Mouse (Mus musculus) embryonic facial prominence, embryonic 11.5 days (tissue): Measurements from ENCODE around the gene Ephb3. TPM values are rescaled to one million over a fixed set of nuclear protein-coding genes. Genes with fewer than 3 reads are reported as not detected.

Experiments used
- ATAC-seq: fragments of 200-750 bp; cut with Nextera tagmentation; replicated peaks from 2 replicates; pipeline ENCODE4 v1.8.0; 2017; ENCODE audit warnings: low read depth; ENCODE audit not compliant: insufficient number of reproducible peaks, low FRiP score, low TSS enrichment
- DNase-seq: peaks from one replicate; pipeline ENCODE4 v3.0.0-alpha.2; 2015; ENCODE audit warnings: low spot score
- H3K27ac ChIP-seq: fragments of 300-500 bp; sonication (generic); replicated peaks from 2 replicates; pipeline ENCODE4 v1.5.1; 2014; ENCODE audit warnings: mild to moderate bottlenecking, low read depth, low read length, control low read depth
- H3K27me3 ChIP-seq: fragments of 300-500 bp; sonication (generic); 2 replicates; pipeline ENCODE4 v1.6.1; 2014; ENCODE audit warnings: mild to moderate bottlenecking, low read length, moderate library complexity, mixed read lengths; ENCODE audit not compliant: control insufficient read depth, insufficient read depth
- H3K36me3 ChIP-seq: fragments of 300-500 bp; sonication (generic); replicated peaks from 2 replicates; pipeline ENCODE4 v1.6.1; 2014; ENCODE audit warnings: low read depth, mild to moderate bottlenecking, low read length, moderate library complexity, mixed read lengths; ENCODE audit not compliant: control insufficient read depth, insufficient read depth
- H3K4me1 ChIP-seq: fragments of 300-500 bp; sonication (generic); 2 replicates; pipeline ENCODE4 v1.6.1; 2014; ENCODE audit warnings: low read length, mixed read lengths; ENCODE audit not compliant: control insufficient read depth, insufficient read depth
- H3K4me2 ChIP-seq: fragments of 300-500 bp; sonication (generic); 2 replicates; pipeline ENCODE4 v1.6.1; 2014; ENCODE audit warnings: low read depth, mild to moderate bottlenecking, control low read depth, low read length, moderate library complexity
- H3K4me3 ChIP-seq: fragments of 300-500 bp; sonication (generic); 2 replicates; pipeline ENCODE4 v1.5.1; 2014; ENCODE audit warnings: low read depth, low read length, control low read depth
- H3K9ac ChIP-seq: fragments of 300-500 bp; sonication (generic); replicated peaks from 2 replicates; pipeline ENCODE4 v1.6.1; 2014; ENCODE audit warnings: mild to moderate bottlenecking, control low read depth, low read length
- H3K9me3 ChIP-seq: fragments of 300-500 bp; sonication (generic); replicated peaks from 2 replicates; pipeline ENCODE4 v1.6.1; 2016; ENCODE audit warnings: mild to moderate bottlenecking, low read length, inconsistent platforms, mixed read lengths; ENCODE audit not compliant: control insufficient read depth
- WGBS: fragments of 180-500 bp; shearing (Covaris S2); extraction: QIAGEN DNeasy Blood & Tissue Kit; methylation state at CpG from one replicate; pipeline ENCODE4 v1.1.7; 2014; 5-methylcytosine and 5-hydroxymethylcytosine counted together
- polyA plus RNA-seq: library from polyadenylated mRNA; unstranded; fragments of >200 nt; fragmentation: Nextera tagmentation; extraction: Ambion mirVana; gene quantifications from 2 replicates; pipeline ENCODE4 v1.2.1, GENCODE M21; 2014

Gene Ephb3
- polyA plus RNA-seq, 1 experiment from 2014 or later, result 22.2 TPM

GRCm38 (mm10) chr16:21197542-21197941 lies 7.0 kb upstream of the Ephb3 start:
- Histone ChIP-seq H3K9me3 (no peaks in the 10 kb centered on the region), H3K36me3 (no peaks in the 10 kb centered on the region), H3K27ac (no peak overlapping the region), H3K4me2 (no peak overlapping the region), H3K4me1 (no peaks in the 10 kb centered on the region), H3K9ac (no peak overlapping the region), H3K4me3 (no peak overlapping the region), H3K27me3 (no peaks in the 10 kb centered on the region)
- 90% methylated on average over 4 of the region's 4 CpGs for WGBS
- ATAC-seq (no peak), DNase-seq (no peak)

- Histone ChIP-seq H3K9me3 (no peaks in the 10 kb centered on the region), H3K36me3 (no peaks in the 10 kb centered on the region), H3K4me2 (no peak overlapping the region), H3K9ac (no peak overlapping the region), H3K4me1 (no peaks in the 10 kb centered on the region), H3K27ac (no peak overlapping the region), H3K27me3 (no peaks in the 10 kb centered on the region), H3K4me3 (no peak overlapping the region)
- ATAC-seq (no peak), DNase-seq (no peak)
- WGBS, result 82% methylated on average over 7 of the region's 7 CpGs
Observed at GRCm38 (mm10) chr16:21198006-21198405, 6.5 kb upstream of the Ephb3 start.

- no peak for ATAC-seq
- Histone ChIP-seq H3K4me3 (no peak overlapping the region), H3K9me3 (no peaks in the 10 kb centered on the region), H3K9ac (no peak overlapping the region), H3K27ac (no peak overlapping the region), H3K36me3 (no peaks in the 10 kb centered on the region), H3K4me1 (no peaks in the 10 kb centered on the region), H3K4me2 (no peak overlapping the region), H3K27me3 (no peaks in the 10 kb centered on the region)
- 5% methylated on average over 1 of the region's 1 CpGs for WGBS
- peak; percentile 35 for DNase-seq
Observed at GRCm38 (mm10) chr16:21198529-21198928, 6.0 kb upstream of the Ephb3 start.

GRCm38 (mm10) chr16:21199426-21199825 lies 5.1 kb upstream of the Ephb3 start:
- Histone ChIP-seq H3K4me2 (no peak overlapping the region), H3K4me3 (no peak overlapping the region), H3K27ac (no peak overlapping the region), H3K36me3 (no peaks in the 10 kb centered on the region), H3K9ac (no peak overlapping the region), H3K4me1 (no peaks in the 10 kb centered on the region), H3K9me3 (no peaks in the 10 kb centered on the region), H3K27me3 (no peaks in the 10 kb centered on the region)
- ATAC-seq, result no peak
- 54% methylated on average over 8 of the region's 8 CpGs for WGBS
- no peak for DNase-seq

GRCm38 (mm10) chr16:21202731-21203130 lies 1.8 kb upstream of the Ephb3 start:
- Histone ChIP-seq H3K27ac (no peak overlapping the region), H3K36me3 (no peaks in the 10 kb centered on the region), H3K9me3 (no peaks in the 10 kb centered on the region), H3K9ac (no peak overlapping the region), H3K27me3 (no peaks in the 10 kb centered on the region), H3K4me1 (peaks cover under 1% of the 10 kb centered on the region; the same call in 1 of the 2 replicates), H3K4me3 (no peak overlapping the region), H3K4me2 (no peak overlapping the region)
- ATAC-seq (no peak), DNase-seq (no peak)
- WGBS, result 64% methylated on average over 4 of the region's 4 CpGs

GRCm38 (mm10) chr16:21205093-21205886 lies 735 bp downstream of the Ephb3 start:
- Histone ChIP-seq H3K4me2 (peak overlapping the region; percentile 77), H3K9me3 (no peaks in the 10 kb centered on the region), H3K36me3 (no peaks in the 10 kb centered on the region), H3K4me1 (peaks cover 9% of the 10 kb centered on the region), H3K9ac (peak overlapping the region; percentile 96), H3K4me3 (peak overlapping the region; percentile 96), H3K27ac (peak overlapping the region; percentile 78), H3K27me3 (no peaks in the 10 kb centered on the region)
- peak; percentile 44 for DNase-seq
- WGBS, result under 1% methylated on average over 59 of the region's 60 CpGs
- ATAC-seq, result no peak

GRCm38 (mm10) chr16:21208001-21208565 lies 3.5 kb downstream of the Ephb3 start:
- WGBS, result 64% methylated on average over 4 of the region's 4 CpGs
- H3K27ac ChIP-seq, result no peak overlapping the region
- no peaks in the 10 kb centered on the region for H3K27me3 ChIP-seq
- peak overlapping the region; percentile 96 for H3K4me3 ChIP-seq
- H3K36me3 ChIP-seq, result no peaks in the 10 kb centered on the region
- H3K4me1 ChIP-seq, result peaks cover 21% of the 10 kb centered on the region
- H3K9ac ChIP-seq, result peak overlapping the region; percentile 41
- ATAC-seq (no peak), DNase-seq (no peak)
- H3K4me2 ChIP-seq, result peak overlapping the region; percentile 77
- no peaks in the 10 kb centered on the region for H3K9me3 ChIP-seq

GRCm38 (mm10) chr16:21209290-21209689 lies 4.7 kb downstream of the Ephb3 start:
- H3K4me2 ChIP-seq, result peak overlapping the region; percentile 17
- WGBS, result 86% methylated on average over 3 of the region's 3 CpGs
- H3K27ac ChIP-seq, result peak overlapping the region; percentile 25; the same call in 1 of the 2 replicates
- H3K36me3 ChIP-seq, result 0 out of 2 replicates have a peak, but pooled peaks cover 2% of the 10 kb centered on the region
- DNase-seq, result no peak
- no peak overlapping the region for H3K4me3 ChIP-seq
- H3K27me3 ChIP-seq, result no peaks in the 10 kb centered on the region
- no peak overlapping the region for H3K9ac ChIP-seq
- ATAC-seq, result no peak
- no peaks in the 10 kb centered on the region for H3K9me3 ChIP-seq
- H3K4me1 ChIP-seq, result peaks cover 21% of the 10 kb centered on the region
